Mouse (Mus musculus) liver, postnatal 0 days (tissue): ENCODE data around the gene Spi1.

Source experiments
- CTCF ChIP-seq: sonication (generic); IDR thresholded peaks from 2 replicates; pipeline ENCODE4 v1.5.1; 2016; ENCODE audit warnings: antibody characterized with exemption, low read depth
- EP300 ChIP-seq: IDR thresholded peaks from 2 replicates; pipeline ENCODE4 v1.6.1; 2016; ENCODE audit warnings: antibody characterized with exemption, low read depth, mild to moderate bottlenecking

- TF ChIP-seq CTCF (no peak), EP300 (no peak)
Measured at GRCm38 (mm10) chr2:91117585-91118275, 35.5 kb downstream of the Spi1 start, which contains the start of gene Mybpc3.
